Mouse (Mus musculus) bone marrow, adult 2 months (tissue): ENCODE data around the gene Odf2. TPM values are rescaled to one million over a fixed set of nuclear protein-coding genes. Genes with fewer than 3 reads are reported as not detected.

Source experiments
- H3K27ac ChIP-seq: fragments of 200-500 bp; 2 replicates; pipeline ENCODE4 v1.5.1; 2012; ENCODE audit warnings: low read depth, mild to moderate bottlenecking, control low read depth, inconsistent platforms, low read length; ENCODE audit not compliant: control insufficient read depth, poor library complexity, insufficient read depth
- H3K4me1 ChIP-seq: fragments of 200-500 bp; 2 replicates; pipeline ENCODE4 v1.6.1; 2011; ENCODE audit warnings: low read length; ENCODE audit not compliant: control insufficient read depth, insufficient read depth
- H3K4me3 ChIP-seq: fragments of 200-500 bp; replicated peaks from 2 replicates; pipeline ENCODE3; 2011; ENCODE audit warnings: mild to moderate bottlenecking, low read depth, low read length, control low read depth; ENCODE audit not compliant: control insufficient read depth
- CTCF ChIP-seq: fragments of 200-500 bp; IDR thresholded peaks from 2 replicates; pipeline ENCODE4 v1.5.1; 2011; ENCODE audit warnings: low read length, control low read depth; ENCODE audit not compliant: control insufficient read depth, insufficient read depth
- POLR2A ChIP-seq: fragments of 200-500 bp; IDR thresholded peaks from 2 replicates; pipeline ENCODE4 v1.6.1; 2011; ENCODE audit warnings: low read depth, mild to moderate bottlenecking, control low read depth, low read length, borderline replicate concordance; ENCODE audit not compliant: control insufficient read depth
- WGBS: fragments of 180-500 bp; shearing (Covaris S2); methylation state at CpG from one replicate; pipeline ENCODE4 v1.1.7; 2018; 5-methylcytosine and 5-hydroxymethylcytosine counted together
- polyA plus RNA-seq: library from polyadenylated mRNA; stranded (reverse); fragments of >200 nt; gene quantifications from 2 replicates; pipeline ENCODE4 v1.2.4, GENCODE M21; 2011; ENCODE audit warnings: low replicate concordance; ENCODE audit not compliant: missing spikeins, insufficient read depth, insufficient read length

The Odf2 gene
- polyA plus RNA-seq, 1 experiment: 78.8 TPM

DNA sequence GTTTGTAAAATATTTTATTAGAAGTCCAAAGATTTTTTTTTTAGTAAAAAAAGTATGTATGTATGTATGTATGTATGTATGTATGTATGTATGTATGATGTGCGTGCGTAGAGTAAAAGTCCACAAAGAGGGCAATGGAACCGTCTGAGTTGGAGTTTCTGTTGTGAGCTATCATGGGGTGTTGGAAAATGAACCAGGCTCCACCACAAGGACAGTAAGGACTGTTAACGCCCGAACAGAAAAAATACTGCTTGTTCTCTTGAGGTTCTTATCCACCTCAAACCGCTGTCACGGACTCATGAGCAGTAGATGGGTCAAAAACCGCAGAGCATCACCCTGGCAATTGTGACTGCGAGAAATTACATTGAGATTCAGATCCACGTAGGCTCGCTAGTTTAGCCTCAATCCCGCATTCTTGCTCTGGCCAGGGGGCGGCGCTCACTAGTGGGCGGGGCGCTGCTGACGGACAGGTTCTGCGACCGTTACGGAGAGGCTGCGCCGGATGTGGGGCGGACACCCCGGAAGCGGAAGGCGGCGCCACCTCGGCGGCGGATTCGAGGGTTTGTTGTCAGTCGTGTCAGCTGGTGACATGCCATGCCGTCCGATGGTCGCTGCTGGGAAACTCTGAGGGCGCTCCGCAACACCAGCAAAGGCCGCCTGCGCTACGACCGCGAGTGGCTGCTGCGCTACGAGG lies 46.0 kb downstream of the Odf2 start, which contains the start of gene Gle1:
TSS of gene Gle1 (plus strand) at position 521 of the 694 bp plus-strand sequence.
- TF ChIP-seq CTCF (peak; percentile 66), POLR2A (peak; percentile 76; the same call in 1 of the 2 replicates)
- WGBS: 3% methylated on average over 44 of the region's 44 CpGs
- peak within 1 kb of the TSS; percentile 57 for H3K27ac ChIP-seq
- H3K4me3 ChIP-seq: peak within 1 kb of the TSS; percentile 91
- H3K4me1 ChIP-seq: no peaks in the 10 kb centered on the region; the same call in 1 of the 2 replicates

DNA sequence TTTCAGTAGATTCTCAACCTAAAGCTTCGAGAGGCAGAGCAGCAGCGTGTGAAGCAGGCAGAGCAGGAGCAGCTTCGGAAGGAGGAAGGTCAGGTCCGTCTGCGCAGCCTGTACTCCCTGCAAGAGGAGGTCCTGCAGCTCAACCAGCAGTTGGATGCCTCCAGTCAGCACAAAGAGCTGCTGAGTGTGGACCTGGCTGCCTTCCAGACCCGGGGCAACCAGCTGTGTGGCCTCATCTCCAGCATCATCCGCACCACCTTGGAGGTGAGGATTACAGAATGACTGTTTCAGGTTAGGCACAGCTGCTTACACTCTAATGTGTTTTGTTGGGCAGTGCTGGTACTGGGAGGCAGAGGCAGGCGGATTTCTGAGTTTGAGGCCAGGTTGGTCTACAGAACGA lies 51.1 kb downstream of the Odf2 start:
- WGBS: 89% methylated on average over 9 of the region's 9 CpGs
- TF ChIP-seq CTCF (no peak), POLR2A (no peak)
- H3K4me3 ChIP-seq: no peak overlapping the region
- H3K4me1 ChIP-seq: no peaks in the 10 kb centered on the region; the same call in 1 of the 2 replicates
- H3K27ac ChIP-seq: no peak overlapping the region

DNA sequence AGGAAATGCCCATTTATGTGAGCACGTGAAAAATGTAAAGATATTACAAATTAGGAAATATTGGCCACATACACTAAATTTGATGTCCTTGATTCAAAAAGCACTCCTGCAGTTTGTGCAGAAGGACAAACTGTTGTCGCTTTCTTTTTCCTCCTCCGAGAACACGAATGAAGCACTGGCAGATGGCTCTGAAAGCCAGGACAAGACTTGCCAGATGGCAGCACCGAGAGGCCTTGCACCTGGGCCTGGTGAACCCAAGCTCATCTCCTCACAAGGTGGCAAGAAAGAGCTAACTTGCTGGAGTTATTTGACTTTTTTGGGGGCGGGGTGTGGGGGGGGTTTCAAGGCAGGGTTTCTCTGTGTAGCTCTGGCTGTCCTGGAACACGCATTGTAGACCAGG lies 51.8 kb downstream of the Odf2 start:
- WGBS: 90% methylated on average over 7 of the region's 7 CpGs
- TF ChIP-seq CTCF (no peak), POLR2A (no peak)
- no peaks in the 10 kb centered on the region; the same call in 1 of the 2 replicates for H3K4me1 ChIP-seq
- H3K27ac ChIP-seq: no peak overlapping the region
- H3K4me3 ChIP-seq: no peak overlapping the region

DNA sequence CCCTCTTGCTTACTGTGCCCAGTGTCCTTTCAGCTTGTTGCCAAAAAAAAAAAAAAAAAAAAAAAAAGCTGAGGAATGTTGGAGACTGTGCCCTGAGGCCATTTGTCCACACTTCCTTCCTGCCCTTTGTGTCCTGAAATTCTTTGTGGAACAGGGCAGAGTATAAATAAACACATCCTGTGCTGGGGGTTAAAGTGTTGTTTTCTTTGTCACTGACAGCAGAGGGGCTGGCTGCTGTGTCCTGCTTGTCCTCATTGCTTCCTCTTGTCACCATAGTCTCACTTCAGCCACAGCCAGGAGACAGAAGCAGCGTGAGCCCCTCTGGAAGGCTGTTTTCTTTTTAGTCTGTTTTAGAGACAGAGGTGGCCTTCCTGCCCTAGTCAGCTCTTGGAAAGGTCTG lies 55.7 kb downstream of the Odf2 start:
- TF ChIP-seq CTCF (no peak), POLR2A (no peak)
- 85% methylated on average over 1 of the region's 1 CpGs for WGBS
- H3K4me3 ChIP-seq: no peak overlapping the region
- no peaks in the 10 kb centered on the region for H3K4me1 ChIP-seq
- H3K27ac ChIP-seq: no peak overlapping the region

DNA sequence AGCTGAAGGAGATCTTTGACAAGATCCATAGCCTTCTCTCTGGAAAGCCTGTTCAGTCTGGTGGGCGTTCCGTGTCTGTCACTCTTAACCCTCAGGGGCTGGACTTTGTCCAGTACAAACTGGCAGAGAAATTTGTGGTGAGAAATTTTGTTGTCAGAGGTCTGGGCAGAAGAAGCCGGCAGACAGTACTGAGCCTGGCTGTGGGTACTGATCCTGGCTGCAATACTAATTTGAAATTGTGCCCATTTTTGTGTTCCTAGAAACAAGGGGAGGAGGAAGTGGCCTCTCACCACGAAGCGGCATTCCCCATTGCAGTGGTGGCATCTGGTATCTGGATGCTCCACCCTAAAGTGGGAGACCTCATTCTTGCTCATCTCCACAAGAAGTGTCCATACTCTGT lies 59.9 kb downstream of the Odf2 start:
- H3K4me1 ChIP-seq: no peaks in the 10 kb centered on the region
- no peak overlapping the region for H3K27ac ChIP-seq
- TF ChIP-seq CTCF: no peak
- TF ChIP-seq POLR2A: no peak
- 81% methylated on average over 5 of the region's 5 CpGs for WGBS
- no peak overlapping the region for H3K4me3 ChIP-seq

DNA sequence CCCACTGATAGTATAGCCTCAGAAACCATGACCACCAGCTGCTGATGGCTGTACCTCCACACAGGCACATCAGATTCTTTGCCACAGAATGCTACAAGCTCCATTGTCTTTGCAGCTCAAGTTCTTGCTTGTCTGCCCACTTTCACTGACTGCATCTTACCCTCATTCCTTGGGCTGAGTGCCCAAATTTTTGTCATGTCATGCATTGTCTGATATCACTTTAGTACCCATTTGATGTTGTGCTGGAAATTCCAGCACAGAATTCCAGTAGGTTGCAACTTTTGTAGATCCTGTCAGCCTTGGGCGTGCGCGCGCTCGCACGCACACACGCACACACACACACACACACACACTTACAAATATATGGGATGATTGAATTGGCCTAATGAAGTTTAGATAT lies 72.2 kb downstream of the Odf2 start:
- no peak for TF ChIP-seq POLR2A
- TF ChIP-seq CTCF: no peak
- WGBS: 94% methylated on average over 7 of the region's 7 CpGs
- Histone ChIP-seq H3K4me3 (no peak overlapping the region), H3K4me1 (no peaks in the 10 kb centered on the region), H3K27ac (no peak overlapping the region; the same call in 1 of the 2 replicates)

DNA sequence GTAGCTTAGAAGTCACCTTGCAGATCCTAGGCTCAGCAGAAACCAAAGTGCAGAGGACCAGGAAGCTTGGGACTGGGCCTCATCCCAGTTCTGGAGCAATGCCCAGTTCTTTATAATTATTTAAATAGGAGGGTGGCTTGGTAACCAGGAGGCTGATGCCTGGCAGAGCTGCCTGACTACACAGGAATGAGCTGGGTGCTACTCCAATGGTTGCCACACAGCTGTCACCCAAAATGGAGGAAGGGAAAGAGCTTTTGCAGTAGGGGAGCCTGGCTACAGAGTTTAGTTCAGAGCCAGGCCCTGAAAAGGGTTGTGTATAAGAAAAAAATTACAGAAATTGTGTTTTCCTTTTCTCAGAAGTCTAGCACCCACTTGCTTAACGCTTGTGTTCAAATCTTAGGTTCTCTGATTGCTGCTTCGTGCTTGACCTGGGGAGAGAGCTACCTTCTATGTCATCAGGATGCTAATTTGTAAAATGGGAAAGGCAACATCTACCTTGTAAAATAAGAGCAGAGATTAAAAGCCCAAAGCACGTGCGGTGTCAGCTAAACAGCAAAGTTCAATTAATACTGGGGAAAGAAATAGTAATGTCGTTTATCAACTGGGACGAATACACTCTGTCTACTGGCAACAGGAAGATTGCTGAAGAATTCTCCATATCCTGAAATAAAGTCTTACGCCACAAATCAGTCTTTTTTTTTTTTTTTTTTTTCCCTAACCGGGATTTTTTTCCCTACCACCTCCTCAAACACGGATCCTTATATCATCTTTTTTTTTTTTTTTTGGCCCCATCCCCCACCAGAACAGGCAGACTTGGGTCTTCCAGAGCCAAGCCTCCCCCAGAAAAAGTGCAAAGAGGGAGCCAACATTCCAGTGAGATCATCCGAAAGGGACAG lies 75.6 kb downstream of the Odf2 start:
- no peak for TF ChIP-seq POLR2A
- no peak for TF ChIP-seq CTCF
- peak overlapping the region; percentile 96 for H3K27ac ChIP-seq
- H3K4me3 ChIP-seq: peak overlapping the region; percentile 58
- no peaks in the 10 kb centered on the region for H3K4me1 ChIP-seq
- 23% methylated on average over 10 of the region's 10 CpGs for WGBS

DNA sequence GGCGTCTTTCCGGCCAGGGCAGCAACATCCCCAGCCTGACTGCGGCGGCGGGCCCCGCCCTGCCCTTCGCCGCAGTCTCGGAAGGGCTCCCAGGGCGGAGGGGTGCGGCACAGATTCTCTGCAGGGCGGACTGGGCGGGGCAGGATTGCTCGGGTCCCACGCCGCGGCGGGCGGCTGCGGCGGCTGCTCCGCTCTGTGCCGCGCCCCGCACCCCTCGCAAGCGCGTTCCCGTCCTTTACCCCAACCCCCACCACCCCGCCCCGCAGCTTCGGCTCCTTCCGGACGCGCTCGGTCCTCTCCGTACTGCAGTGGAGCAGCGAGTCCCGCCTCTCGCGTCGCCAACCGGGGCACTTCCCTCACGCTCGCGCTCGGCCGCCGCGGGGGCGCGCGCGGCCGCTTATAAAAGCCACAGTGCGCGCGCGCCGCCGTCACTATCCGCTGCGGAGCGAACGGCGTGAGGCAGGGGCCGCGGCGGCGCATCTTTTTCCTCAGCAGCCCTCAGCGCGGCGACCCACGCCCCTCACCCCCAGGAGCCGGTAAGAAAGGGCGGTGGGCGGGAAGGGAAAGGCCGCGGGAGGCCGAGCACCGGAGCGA lies 76.3 kb downstream of the Odf2 start, which contains the start of gene Sptan1:
TSS of gene Sptan1 (plus strand) at position 311 of the 594 bp plus-strand sequence.
- peak within 1 kb of the TSS; percentile 58 for H3K4me3 ChIP-seq
- TF ChIP-seq CTCF (no peak), POLR2A (peak; percentile 88; the same call in 1 of the 2 replicates)
- WGBS: under 1% methylated on average over 81 of the region's 82 CpGs
- H3K27ac ChIP-seq: peak within 1 kb of the TSS; percentile 96
- no peaks in the 10 kb centered on the region for H3K4me1 ChIP-seq
